Mouse (Mus musculus): ENCODE results near the gene Kdm6b.

- TF ChIP-seq CTCF (IDR thresholded peaks at IDR 0.05; ENCODE audit: borderline replicate concordance, insufficient read depth, low read length) (no peak), POLR2A (IDR thresholded peaks at IDR 0.05; ENCODE audit: low read depth, low read length) (no peak; the same call in 1 of the 2 replicates)
These were observed 45.7 kb downstream of the Kdm6b start for GRCm38 (mm10) chr11:69367616-69368355.
